Mouse (Mus musculus): ENCODE data around the gene Foxp4.

The Foxp4 gene

GRCm38 (mm10) chr17:47897956-47898752, 26.3 kb downstream of the Foxp4 start:
- DNase-seq (ENCODE audit: low read depth, low spot score), result peak; percentile 89

- no peak for DNase-seq (ENCODE audit: low read depth, low spot score)
These were observed 34.7 kb downstream of the Foxp4 start for GRCm38 (mm10) chr17:47889727-47890126.

- no peak for DNase-seq (ENCODE audit: low read depth, low spot score)
These were observed 35.2 kb downstream of the Foxp4 start for GRCm38 (mm10) chr17:47889267-47889666.

GRCm38 (mm10) chr17:47888641-47889040, 35.8 kb downstream of the Foxp4 start:
- DNase-seq (ENCODE audit: low read depth, low spot score), result no peak

GRCm38 (mm10) chr17:47888155-47888455, 36.3 kb downstream of the Foxp4 start:
- DNase-seq (ENCODE audit: low read depth, low spot score), result peak; percentile 85

- peak; percentile 98 for DNase-seq (ENCODE audit: low read depth, low spot score)
These were observed 36.9 kb downstream of the Foxp4 start for GRCm38 (mm10) chr17:47887381-47888154.

GRCm38 (mm10) chr17:47883099-47883498, 41.3 kb downstream of the Foxp4 start:
- DNase-seq (ENCODE audit: low read depth, low spot score), result no peak

- DNase-seq (ENCODE audit: low read depth, low spot score), result no peak
These were observed 43.1 kb downstream of the Foxp4 start for GRCm38 (mm10) chr17:47881330-47881729.

- DNase-seq (ENCODE audit: low read depth, low spot score), result no peak
These were observed 45.2 kb downstream of the Foxp4 start for GRCm38 (mm10) chr17:47879207-47879606.

GRCm38 (mm10) chr17:47878378-47879089, 45.9 kb downstream of the Foxp4 start:
- no peak for DNase-seq (ENCODE audit: low read depth, low spot score)

- no peak for DNase-seq (ENCODE audit: low read depth, low spot score)
These were observed 46.6 kb downstream of the Foxp4 start for GRCm38 (mm10) chr17:47877715-47878377.

- DNase-seq (ENCODE audit: low read depth, low spot score), result peak; percentile 70
These were observed 47.4 kb downstream of the Foxp4 start for GRCm38 (mm10) chr17:47876776-47877714.

GRCm38 (mm10) chr17:47873341-47873791, 51.1 kb downstream of the Foxp4 start:
- DNase-seq (ENCODE audit: low read depth, low spot score), result peak; percentile 86

GRCm38 (mm10) chr17:47872311-47873011, 52.0 kb downstream of the Foxp4 start:
- no peak for DNase-seq (ENCODE audit: low read depth, low spot score)

- peak; percentile 68 for DNase-seq (ENCODE audit: low read depth, low spot score)
These were observed 54.6 kb downstream of the Foxp4 start for GRCm38 (mm10) chr17:47869874-47870273.

GRCm38 (mm10) chr17:47866037-47866436, 58.4 kb downstream of the Foxp4 start:
- peak; percentile 69 for DNase-seq (ENCODE audit: low read depth, low spot score)

- DNase-seq (ENCODE audit: low read depth, low spot score), result peak; percentile 95
These were observed 59.9 kb downstream of the Foxp4 start for GRCm38 (mm10) chr17:47864496-47864895.

GRCm38 (mm10) chr17:47863437-47863836, 61.0 kb downstream of the Foxp4 start:
- DNase-seq (ENCODE audit: low read depth, low spot score), result no peak

- no peak for DNase-seq (ENCODE audit: low read depth, low spot score)
These were observed 61.4 kb downstream of the Foxp4 start for GRCm38 (mm10) chr17:47863023-47863422.

- no peak for DNase-seq (ENCODE audit: low read depth, low spot score)
These were observed 68.9 kb downstream of the Foxp4 start for GRCm38 (mm10) chr17:47855544-47855943.
